Mouse (Mus musculus) c-Kit-positive CD71-positive TER-119-positive erythroid progenitor cells, embryonic 14.5 days (primary cell): ENCODE measurements around the gene Pip4k2a.
A peak's percentile ranks its signal among the peaks of the same experiment; 100 is the strongest.

Experiments used
- DNase-seq: peaks from one replicate; pipeline ENCODE4 v3.0.0-alpha.2; 2013; ENCODE audit warnings: low spot score

The Pip4k2a gene

GRCm38 (mm10) chr2:18979675-18980074 lies 18.3 kb downstream of the Pip4k2a start:
- DNase-seq, result no peak

- no peak for DNase-seq
Measured at GRCm38 (mm10) chr2:18979046-18979445, 18.9 kb downstream of the Pip4k2a start.

- no peak for DNase-seq
Measured at GRCm38 (mm10) chr2:18977201-18977805, 20.6 kb downstream of the Pip4k2a start.

- no peak for DNase-seq
Measured at GRCm38 (mm10) chr2:18976175-18976574, 21.8 kb downstream of the Pip4k2a start.

GRCm38 (mm10) chr2:18974882-18975645 lies 22.9 kb downstream of the Pip4k2a start:
- no peak for DNase-seq

- no peak for DNase-seq
Measured at GRCm38 (mm10) chr2:18971564-18971963, 26.4 kb downstream of the Pip4k2a start.

- no peak for DNase-seq
Measured at GRCm38 (mm10) chr2:18970461-18970860, 27.5 kb downstream of the Pip4k2a start.

GRCm38 (mm10) chr2:18969066-18969681 lies 28.8 kb downstream of the Pip4k2a start:
- peak; percentile 59 for DNase-seq

GRCm38 (mm10) chr2:18967451-18968063 lies 30.4 kb downstream of the Pip4k2a start:
- no peak for DNase-seq

GRCm38 (mm10) chr2:18966566-18966965 lies 31.4 kb downstream of the Pip4k2a start:
- no peak for DNase-seq

- DNase-seq, result no peak
Measured at GRCm38 (mm10) chr2:18965950-18966349, 32.0 kb downstream of the Pip4k2a start.

- DNase-seq, result no peak
Measured at GRCm38 (mm10) chr2:18965108-18965507, 32.8 kb downstream of the Pip4k2a start.

GRCm38 (mm10) chr2:18963286-18964040 lies 34.5 kb downstream of the Pip4k2a start:
- no peak for DNase-seq

GRCm38 (mm10) chr2:18962502-18962901 lies 35.4 kb downstream of the Pip4k2a start:
- no peak for DNase-seq

GRCm38 (mm10) chr2:18960376-18960973 lies 37.5 kb downstream of the Pip4k2a start:
- DNase-seq, result no peak

GRCm38 (mm10) chr2:18959558-18959957 lies 38.4 kb downstream of the Pip4k2a start:
- no peak for DNase-seq

GRCm38 (mm10) chr2:18959008-18959407 lies 38.9 kb downstream of the Pip4k2a start:
- no peak for DNase-seq

GRCm38 (mm10) chr2:18958501-18958900 lies 39.4 kb downstream of the Pip4k2a start:
- DNase-seq, result no peak

GRCm38 (mm10) chr2:18958044-18958443 lies 39.9 kb downstream of the Pip4k2a start:
- DNase-seq, result no peak

GRCm38 (mm10) chr2:18957459-18957858 lies 40.5 kb downstream of the Pip4k2a start:
- DNase-seq, result no peak

GRCm38 (mm10) chr2:18956945-18957344 lies 41.0 kb downstream of the Pip4k2a start:
- DNase-seq, result no peak

GRCm38 (mm10) chr2:18956424-18956823 lies 41.5 kb downstream of the Pip4k2a start:
- DNase-seq, result no peak
